8 mouse cellular contexts compared by ENCODE assay signal in the genomic region with DNA sequence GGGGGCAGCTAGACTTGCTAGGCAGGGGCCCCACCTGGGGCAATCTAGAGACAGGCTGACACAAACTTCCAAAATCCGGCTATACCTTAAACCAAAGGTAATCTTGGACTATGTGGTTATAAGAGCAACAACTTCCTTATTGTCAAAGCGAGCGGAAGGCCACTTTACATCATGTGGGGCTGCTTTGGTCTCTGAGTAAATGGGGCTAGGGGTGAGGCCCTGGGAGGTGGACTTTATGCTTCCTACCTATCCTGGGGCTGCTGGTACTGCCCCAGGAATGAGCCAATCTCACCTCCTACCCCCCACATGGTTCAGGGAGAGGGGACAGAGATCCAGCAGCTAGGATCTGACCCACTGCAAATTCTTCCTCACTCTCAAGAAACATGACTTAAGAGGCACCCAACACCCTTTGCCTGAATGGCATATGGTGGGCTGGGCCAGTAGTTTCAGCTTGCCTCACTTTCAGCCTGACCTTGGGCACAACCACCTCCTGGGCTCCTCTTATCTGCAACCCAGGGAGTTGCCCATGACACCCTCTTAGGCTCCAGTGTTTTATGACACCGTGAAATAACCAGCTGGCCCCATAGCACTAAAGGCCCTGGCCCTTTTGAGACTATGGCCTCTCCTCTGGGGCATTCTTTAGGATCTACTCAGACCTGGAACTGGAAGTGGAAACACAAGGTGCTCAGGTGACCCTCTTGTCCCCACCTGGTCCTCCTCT.
DNase-seq lines count a peak whose midpoint lies in the region; ATAC-seq and TF ChIP-seq lines count a peak whose summit lies in the region.
"Had no signal": no experiment of that assay in that cellular context is flagged by ENCODE, and none has a peak within 500 bp of the region (broad histone marks: within the 10 kb centered on the region; RNA-seq: fewer than 3 reads in every experiment).

No protein-coding gene starts in this region.

- peaks cover 69% of the 10 kb centered on the region for H3K4me1 ChIP-seq in liver, embryonic 13.5 days (replicated peaks)
- H3K4me1 ChIP-seq in liver, embryonic 11.5 days (replicated peaks; ENCODE audit: control insufficient read depth, insufficient read depth, low read length): peaks cover 51% of the 10 kb centered on the region
- H3K4me1 ChIP-seq in forebrain, embryonic 15.5 days: peaks cover 43% of the 10 kb centered on the region
- peaks cover 25% of the 10 kb centered on the region for H3K4me1 ChIP-seq in intestine, postnatal 0 days (replicated peaks; ENCODE audit: control insufficient read depth, insufficient read depth, low read length)
- H3K4me1 ChIP-seq in stomach, embryonic 14.5 days (ENCODE audit: control insufficient read depth, insufficient read depth, low read length): peaks cover 43% of the 10 kb centered on the region

- no peak for DNase-seq in liver, embryonic 13.5 days
- DNase-seq in liver, embryonic 11.5 days (ENCODE audit: low spot score): no peak
- no peak for DNase-seq in embryo, embryonic 10.5 days (ENCODE audit: low spot score)
- DNase-seq in ovary, postnatal 14 days (ENCODE audit: low spot score): no peak

- H3K27ac ChIP-seq in liver, embryonic 13.5 days: 0 out of 2 replicates have a peak overlapping the region, but pooled peaks have one; percentile 2
- no peak overlapping the region; the same call in 1 of the 2 replicates for H3K27ac ChIP-seq in liver, embryonic 11.5 days (ENCODE audit: low read depth, low read length)
- H3K27ac ChIP-seq in forebrain, embryonic 15.5 days (replicated peaks): peak overlapping the region; percentile 76
- peak overlapping the region; percentile 95 for H3K27ac ChIP-seq in intestine, postnatal 0 days (ENCODE audit: low read depth, low read length)
- peak overlapping the region; percentile 59; the same call in 1 of the 2 replicates for H3K27ac ChIP-seq in stomach, embryonic 14.5 days (ENCODE audit: low read length)

- H3K4me2 ChIP-seq in liver, embryonic 13.5 days: no peak overlapping the region
- H3K4me2 ChIP-seq in liver, embryonic 11.5 days: no peak overlapping the region
- no peak overlapping the region for H3K4me2 ChIP-seq in forebrain, embryonic 15.5 days (replicated peaks)
- peak overlapping the region; percentile 32 for H3K4me2 ChIP-seq in intestine, postnatal 0 days (replicated peaks; ENCODE audit: low read depth)
- H3K4me2 ChIP-seq in stomach, embryonic 14.5 days (replicated peaks; ENCODE audit: low read depth, low read length): no peak overlapping the region

- H3K4me3 ChIP-seq in liver, embryonic 13.5 days (replicated peaks): no peak overlapping the region
- H3K4me3 ChIP-seq in liver, embryonic 11.5 days (ENCODE audit: low read depth, low read length): no peak overlapping the region
- H3K4me3 ChIP-seq in forebrain, embryonic 15.5 days: no peak overlapping the region
- H3K4me3 ChIP-seq in intestine, postnatal 0 days (ENCODE audit: low read depth, low read length): no peak overlapping the region
- H3K4me3 ChIP-seq in stomach, embryonic 14.5 days (ENCODE audit: low read depth, low read length): no peak overlapping the region
- H3K4me3 ChIP-seq: erythroblast, embryonic 14.5 days had no signal

- H3K27me3 ChIP-seq in liver, embryonic 13.5 days: no peaks in the 10 kb centered on the region
- H3K27me3 ChIP-seq in liver, embryonic 11.5 days (replicated peaks; ENCODE audit: control insufficient read depth, insufficient read depth, low read length): no peaks in the 10 kb centered on the region
- H3K27me3 ChIP-seq in forebrain, embryonic 15.5 days: no peaks in the 10 kb centered on the region
- no peaks in the 10 kb centered on the region for H3K27me3 ChIP-seq in intestine, postnatal 0 days (replicated peaks; ENCODE audit: control insufficient read depth, insufficient read depth, low read length)
- H3K27me3 ChIP-seq in stomach, embryonic 14.5 days (ENCODE audit: control insufficient read depth, insufficient read depth, low read length): no peaks in the 10 kb centered on the region

- 71% methylated on average over 4 of the region's 4 CpGs for WGBS in liver, embryonic 13.5 days (ENCODE audit: insufficient replicate concordance)
- WGBS in liver, embryonic 11.5 days: 81% methylated on average over 4 of the region's 4 CpGs
- WGBS in forebrain, embryonic 15.5 days: 85% methylated on average over 4 of the region's 4 CpGs
- WGBS in intestine, postnatal 0 days: 41% methylated on average over 4 of the region's 4 CpGs
- WGBS in stomach, embryonic 14.5 days: 80% methylated on average over 4 of the region's 4 CpGs

- no peak for TF ChIP-seq CTCF in intestine, postnatal 0 days (IDR thresholded peaks at IDR 0.05; ENCODE audit: low read depth)

- peaks cover 57% of the 10 kb centered on the region for H3K36me3 ChIP-seq in liver, embryonic 13.5 days
- peaks cover 24% of the 10 kb centered on the region for H3K36me3 ChIP-seq in liver, embryonic 11.5 days (ENCODE audit: control insufficient read depth, insufficient read depth, low read length)
- peaks cover 14% of the 10 kb centered on the region for H3K36me3 ChIP-seq in forebrain, embryonic 15.5 days
- H3K36me3 ChIP-seq in intestine, postnatal 0 days (ENCODE audit: control insufficient read depth, insufficient read depth): peaks cover 21% of the 10 kb centered on the region
- H3K36me3 ChIP-seq in stomach, embryonic 14.5 days (ENCODE audit: control insufficient read depth, insufficient read depth, low read length): peaks cover 12% of the 10 kb centered on the region

- H3K9me3 ChIP-seq in liver, embryonic 13.5 days (replicated peaks): no peaks in the 10 kb centered on the region
- no peaks in the 10 kb centered on the region for H3K9me3 ChIP-seq in liver, embryonic 11.5 days (ENCODE audit: control insufficient read depth, low read length)
- H3K9me3 ChIP-seq in forebrain, embryonic 15.5 days: no peaks in the 10 kb centered on the region
- no peaks in the 10 kb centered on the region for H3K9me3 ChIP-seq in intestine, postnatal 0 days (ENCODE audit: control insufficient read depth)
- H3K9me3 ChIP-seq in stomach, embryonic 14.5 days (ENCODE audit: control insufficient read depth, low read depth, low read length): no peaks in the 10 kb centered on the region

- no peak; the same call in 1 of the 2 replicates for ATAC-seq in liver, embryonic 13.5 days (ENCODE audit: low read depth)
- no peak for ATAC-seq in liver, embryonic 11.5 days (replicated peaks; ENCODE audit: low FRiP score)
- ATAC-seq in forebrain, embryonic 15.5 days (replicated peaks): no peak; the same call in 1 of the 2 replicates
- ATAC-seq in intestine, postnatal 0 days: peak; percentile 94
- ATAC-seq in stomach, embryonic 14.5 days (ENCODE audit: insufficient number of reproducible peaks, insufficient read depth, low FRiP score, low read depth): no peak

- H3K9ac ChIP-seq in liver, embryonic 13.5 days: no peak overlapping the region
- no peak overlapping the region; the same call in 1 of the 2 replicates for H3K9ac ChIP-seq in liver, embryonic 11.5 days (ENCODE audit: low read depth, low read length)
- no peak overlapping the region for H3K9ac ChIP-seq in forebrain, embryonic 15.5 days (replicated peaks)
- no peak overlapping the region for H3K9ac ChIP-seq in intestine, postnatal 0 days (ENCODE audit: low read depth, low read length)
- H3K9ac ChIP-seq in stomach, embryonic 14.5 days (replicated peaks; ENCODE audit: low read depth, low read length): no peak overlapping the region
